In the genomic region with DNA sequence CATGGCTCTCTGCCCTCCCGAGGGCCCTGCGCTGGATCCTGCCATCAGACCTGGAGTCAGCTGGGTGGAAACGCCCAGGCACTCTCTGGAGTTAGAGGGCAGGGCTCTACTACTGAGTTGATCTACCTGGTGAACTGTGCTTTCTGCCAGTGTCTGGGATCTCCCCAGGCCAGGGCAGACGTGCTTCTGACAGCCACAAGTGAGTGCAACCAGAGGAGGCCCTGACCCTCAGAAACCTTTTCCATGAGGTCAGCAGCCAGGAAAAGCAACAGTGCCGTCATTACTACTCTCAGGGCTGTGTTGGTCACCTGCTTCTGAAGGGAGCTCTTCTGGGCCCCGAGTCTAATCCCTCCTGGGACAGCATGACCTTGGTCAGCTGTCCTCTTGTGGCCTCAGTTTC, we compare ENCODE assay signal across 27 mouse cellular contexts. TPM values are rescaled to one million over a fixed set of nuclear protein-coding genes. Genes with fewer than 3 reads are reported as not detected.
DNase-seq lines count a peak whose midpoint lies in the region; ATAC-seq lines count a peak whose summit lies in the region.
"Had no signal": no experiment of that assay in that cellular context is flagged by ENCODE, and none has a peak within 500 bp of the region (broad histone marks: within the 10 kb centered on the region; RNA-seq: fewer than 3 reads in every experiment).

No protein-coding gene starts in this region.

- H3K9me3 ChIP-seq in heart, embryonic 15.5 days (replicated peaks): no peaks in the 10 kb centered on the region
- no peaks in the 10 kb centered on the region for H3K9me3 ChIP-seq in limb, embryonic 10.5 days (replicated peaks)
- H3K9me3 ChIP-seq: hindbrain, embryonic 15.5 days had no signal

- DNase-seq in heart, adult 11 months: peak; percentile 98
- no peak for DNase-seq in heart, postnatal 25 days (ENCODE audit: low spot score)
- DNase-seq in heart, adult 9 months (ENCODE audit: low spot score in 2 of 2): peak; percentile 67 to 75
- DNase-seq in limb, embryonic 10.5 days (ENCODE audit: low spot score): no peak
- DNase-seq in cerebellum, adult 11 months: no peak
- no peak for DNase-seq in frontal cortex, postnatal 25 days (ENCODE audit: low spot score in 2 of 2)
- no peak for DNase-seq in lung, postnatal 25 days (ENCODE audit: low spot score)
- DNase-seq: adrenal gland, postnatal 14 days; cerebellum, adult 9-10 months; forebrain, postnatal 0 days; kidney, postnatal 36 days; layer of hippocampus, postnatal 36 days; liver, postnatal 0 days; right cerebral cortex, adult 18-20 months; right cerebral cortex, postnatal 4 days had no signal

- peaks cover 17% of the 10 kb centered on the region for H3K36me3 ChIP-seq in heart, embryonic 15.5 days
- H3K36me3 ChIP-seq in limb, embryonic 10.5 days: no peaks in the 10 kb centered on the region
- H3K36me3 ChIP-seq: hindbrain, embryonic 15.5 days; limb, embryonic 12.5 days had no signal

- no peak overlapping the region for H3K4me2 ChIP-seq in heart, embryonic 15.5 days
- H3K4me2 ChIP-seq: hindbrain, embryonic 15.5 days; limb, embryonic 12.5 days; liver, embryonic 11.5 days; midbrain, embryonic 11.5 days had no signal

- WGBS in heart, embryonic 15.5 days: 46% methylated on average over 6 of the region's 6 CpGs
- WGBS in limb, embryonic 10.5 days: 67% methylated on average over 6 of the region's 6 CpGs

- no peak overlapping the region for H3K4me3 ChIP-seq in heart, embryonic 15.5 days
- H3K4me3 ChIP-seq in limb, embryonic 10.5 days: no peak overlapping the region
- H3K4me3 ChIP-seq: hindbrain, embryonic 15.5 days; limb, embryonic 12.5 days had no signal

- peak overlapping the region; percentile 27; the same call in 1 of the 2 replicates for H3K9ac ChIP-seq in heart, embryonic 15.5 days
- H3K9ac ChIP-seq: forebrain, postnatal 0 days; hindbrain, embryonic 15.5 days; limb, embryonic 12.5 days; liver, postnatal 0 days had no signal

- peaks cover 85% of the 10 kb centered on the region for H3K4me1 ChIP-seq in heart, embryonic 15.5 days (replicated peaks)
- peaks cover 51% of the 10 kb centered on the region for H3K4me1 ChIP-seq in limb, embryonic 10.5 days

- H3K27me3 ChIP-seq in heart, embryonic 15.5 days: no peaks in the 10 kb centered on the region
- no peaks in the 10 kb centered on the region for H3K27me3 ChIP-seq in limb, embryonic 10.5 days (ENCODE audit: low read depth, poor library complexity, severe bottlenecking)
- H3K27me3 ChIP-seq: hindbrain, embryonic 15.5 days; limb, embryonic 12.5 days had no signal

- peak overlapping the region; percentile 88 for H3K27ac ChIP-seq in heart, embryonic 15.5 days
- H3K27ac ChIP-seq in limb, embryonic 10.5 days: 0 out of 2 replicates have a peak overlapping the region, but pooled peaks have one; percentile 36
- H3K27ac ChIP-seq: hindbrain, embryonic 15.5 days; limb, embryonic 12.5 days had no signal

- peak; percentile 74 for ATAC-seq in heart, embryonic 15.5 days (replicated peaks; ENCODE audit: insufficient number of reproducible peaks, insufficient read depth, low FRiP score, low read depth)
- ATAC-seq: forebrain, postnatal 0 days; intestine, embryonic 16.5 days; liver, postnatal 0 days; lung, postnatal 0 days had no signal

- intact Hi-C loops in heart, postnatal 25 days (cut with DNase I): loop anchor here (2.0 to 5.0 kb wide), 2 partner anchors 18 to 60 kb away; no protein-coding TSS in a partner anchor

RNA-seq across cellular contexts. Expression of a gene that starts 19.6 kb away (rescaled TPM):
- 100 to 1,000 TPM; 101 to 115 TPM for total RNA-seq in heart, postnatal 25 days (2021)
- polyA plus RNA-seq in heart, embryonic 15.5 days (2015; fragmentation: Nextera tagmentation; extraction: Ambion mirVana): 17.9 and 18.2 TPM in 2 replicates
- 0.19 and 0.48 TPM in 2 replicates for polyA plus RNA-seq in limb, embryonic 10.5 days (2016; fragmentation: Nextera tagmentation; extraction: Ambion mirVana)
- polyA plus RNA-seq: forebrain, embryonic 11.5 days had no signal

RNA-seq across cellular contexts. Expression of a gene that starts 37.6 kb away (rescaled TPM):
- under 1 TPM; 0.10 to 0.11 TPM for total RNA-seq in heart, postnatal 25 days (2021)
- polyA plus RNA-seq in heart, embryonic 15.5 days (2015; fragmentation: Nextera tagmentation; extraction: Ambion mirVana): 0.09 and 0.14 TPM in 2 replicates
- polyA plus RNA-seq in limb, embryonic 10.5 days (2016; fragmentation: Nextera tagmentation; extraction: Ambion mirVana): 0.09 TPM in 1 of 2 replicates, not detected in the other
- total RNA-seq: hematopoietic stem cell, adult 5-6 weeks; layer of hippocampus, adult 8-10 months; layer of hippocampus, postnatal 36 days had no signal
- polyA plus RNA-seq: embryonic facial prominence, embryonic 11.5 days; forebrain, embryonic 11.5 days; hindbrain, embryonic 15.5 days; limb, embryonic 12.5 days; neural tube, embryonic 14.5 days had no signal

Comparison
In these comparisons a context has a peak if more than half of its experiments do, and no peak if none do; other contexts are left out.
1. DNase-seq: peak in heart, adult 11 months (single experiment) and heart, adult 9 months (2 of 2); none in heart, postnatal 25 days (single experiment), limb, embryonic 10.5 days (single experiment), cerebellum, adult 11 months (single experiment), frontal cortex, postnatal 25 days (0 of 2) and lung, postnatal 25 days (single experiment).
2. RNA of a gene that starts 19.6 kb away (polyA plus RNA-seq): 17.9 to 18.2 TPM in heart, embryonic 15.5 days; 0.19 to 0.48 TPM in limb, embryonic 10.5 days; every median in the first group is over 10 times any median in the second.